Mouse (Mus musculus): ENCODE results near the gene Uvrag. TPM values are rescaled to one million over a fixed set of nuclear protein-coding genes. Genes with fewer than 3 reads are reported as not detected.
"Not testable (repeated sequence)": the region's sequence is repeated elsewhere in the genome, so short reads cannot be mapped to it uniquely, and the experiment has no call there.

Gene Uvrag
- total RNA-seq, 2 experiments from 2014 or later = 34.6 to 35.0 TPM

DNA sequence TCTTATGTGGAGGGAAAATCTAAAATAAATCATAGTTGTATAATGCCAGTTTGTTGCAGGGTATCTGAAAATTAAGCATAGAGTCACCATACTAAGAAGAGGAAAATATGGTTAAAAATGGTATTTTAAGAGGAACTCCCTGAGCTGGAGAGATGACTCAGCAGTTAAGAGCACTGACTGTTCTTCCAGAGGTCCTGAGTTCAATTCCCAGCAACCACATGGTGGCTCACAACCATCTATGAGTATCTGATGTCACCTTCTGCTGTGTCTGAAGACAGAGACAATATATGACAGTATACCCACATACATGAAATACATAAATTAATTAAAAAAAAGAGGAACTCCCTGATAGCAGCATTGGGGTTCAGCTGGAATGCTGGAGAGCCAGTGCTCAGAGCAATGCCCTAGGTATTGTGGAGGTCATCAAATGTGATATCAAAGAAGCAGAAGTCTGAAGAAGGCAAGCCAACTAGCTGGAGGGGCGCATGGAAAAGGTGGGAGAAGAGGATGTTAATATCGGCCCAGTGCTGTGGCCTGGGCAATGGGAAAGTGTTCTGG is 149.7 kb downstream of the Uvrag start:
- intact Hi-C loops (cut with DNase I) = no loop called here
- DNase-seq = no peak

DNA sequence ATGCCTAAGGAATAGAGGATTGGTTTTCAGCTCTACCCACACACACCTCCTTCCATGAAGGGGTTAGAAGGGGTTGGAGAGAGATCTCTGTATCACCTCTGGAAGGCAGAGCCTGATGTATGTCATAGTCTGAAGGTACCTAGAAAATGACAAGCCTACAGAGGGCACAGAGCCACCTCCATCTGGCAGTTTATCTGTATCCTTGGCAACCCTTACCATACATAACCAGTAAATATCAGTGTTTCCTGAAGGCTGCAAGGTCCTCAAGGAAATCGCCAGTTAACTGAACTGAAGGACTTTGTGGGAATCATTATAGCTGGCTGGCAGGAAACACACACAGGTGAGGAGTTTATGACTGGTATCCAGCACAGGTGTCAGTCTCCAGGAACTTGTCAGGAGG is 150.4 kb downstream of the Uvrag start:
- DNase-seq = no peak
- intact Hi-C loops (cut with DNase I) = no loop called here

DNA sequence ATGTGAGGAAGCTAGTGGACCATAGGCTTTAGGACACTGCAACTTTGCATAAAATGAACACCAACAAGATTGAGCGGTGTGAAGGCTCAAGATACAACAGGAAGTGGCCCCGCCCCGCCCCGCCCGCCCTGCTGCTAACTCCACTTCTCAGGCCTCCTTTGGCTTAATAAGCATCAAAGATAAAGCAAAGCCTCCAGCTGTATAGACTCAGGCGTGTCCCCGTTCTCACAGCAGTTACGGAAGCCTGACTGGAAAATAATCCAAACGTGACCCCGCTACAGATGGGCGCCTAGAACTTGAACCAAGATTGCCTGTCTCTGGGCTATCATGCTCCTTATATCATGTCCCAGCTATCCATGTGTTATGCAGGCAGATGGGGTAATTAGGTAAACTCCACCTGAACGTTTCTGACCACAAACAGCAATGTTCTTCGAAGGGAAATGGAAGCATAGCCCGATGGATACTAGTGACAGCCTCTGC is 153.9 kb downstream of the Uvrag start:
- intact Hi-C loops (cut with DNase I) = no loop called here
- DNase-seq = no peak

DNA sequence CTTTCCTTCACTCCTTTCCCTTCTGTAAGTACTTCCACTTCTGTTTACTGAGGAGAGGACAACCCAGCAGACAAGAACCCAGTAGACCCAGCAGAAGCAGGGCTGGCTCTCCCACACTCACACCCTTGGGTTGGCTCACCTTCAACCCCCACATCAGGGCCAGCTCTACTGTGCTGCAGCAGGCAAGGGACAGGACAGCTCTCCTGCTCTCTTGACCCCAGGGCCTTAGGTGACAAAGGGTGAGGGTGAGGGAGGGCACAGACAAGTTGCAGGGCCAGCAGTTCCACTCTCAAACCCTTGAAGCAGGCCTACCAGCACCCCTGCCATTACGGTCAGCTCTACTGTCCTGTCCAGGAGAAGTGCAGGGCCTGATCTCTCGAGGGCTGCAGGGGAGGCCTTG is 155.0 kb downstream of the Uvrag start:
- intact Hi-C loops (cut with DNase I) = no loop called here
- DNase-seq = no peak

DNA sequence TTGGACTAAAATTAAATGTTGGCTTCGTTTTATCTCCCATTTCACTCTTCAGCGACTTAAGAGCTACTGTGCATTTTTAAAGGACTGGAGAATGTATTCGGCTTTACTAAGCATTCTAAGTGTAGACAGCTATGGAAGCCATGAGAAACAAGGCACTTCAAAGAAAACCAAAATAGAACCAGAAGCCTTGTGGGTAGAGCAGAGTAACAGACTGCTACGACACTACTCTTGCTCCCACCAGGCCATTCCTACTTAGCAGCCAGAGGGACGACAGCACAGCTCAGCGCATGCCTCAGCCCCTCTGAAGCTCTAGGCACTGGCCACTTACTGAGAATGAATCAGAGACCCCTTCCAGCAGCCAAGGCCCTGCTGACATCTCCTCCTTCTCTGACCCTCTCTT is 155.5 kb downstream of the Uvrag start:
- DNase-seq = peak in 1 of 2 experiments; percentile 13
- intact Hi-C loops (cut with DNase I) = no loop called here

DNA sequence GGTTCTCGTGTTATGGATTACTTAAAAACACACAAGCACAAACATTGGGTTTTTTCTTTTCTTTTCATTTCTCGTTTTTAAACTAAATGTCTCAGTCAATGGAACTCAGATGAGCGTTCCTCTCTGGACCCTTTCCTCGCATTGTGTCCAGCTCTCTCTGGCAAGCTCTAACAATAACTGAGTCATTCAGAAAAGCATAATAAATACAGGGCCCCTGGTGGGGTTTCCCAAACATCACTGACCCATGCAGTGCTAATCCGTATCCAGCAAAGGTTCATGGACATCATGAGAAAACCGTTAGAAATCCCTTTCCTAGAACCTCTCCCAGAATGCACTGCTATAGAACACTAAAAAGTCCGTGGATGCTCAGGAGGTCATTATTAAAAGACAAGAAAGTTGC is 156.6 kb downstream of the Uvrag start:
- intact Hi-C loops (cut with DNase I) = no loop called here
- DNase-seq = no peak

DNA sequence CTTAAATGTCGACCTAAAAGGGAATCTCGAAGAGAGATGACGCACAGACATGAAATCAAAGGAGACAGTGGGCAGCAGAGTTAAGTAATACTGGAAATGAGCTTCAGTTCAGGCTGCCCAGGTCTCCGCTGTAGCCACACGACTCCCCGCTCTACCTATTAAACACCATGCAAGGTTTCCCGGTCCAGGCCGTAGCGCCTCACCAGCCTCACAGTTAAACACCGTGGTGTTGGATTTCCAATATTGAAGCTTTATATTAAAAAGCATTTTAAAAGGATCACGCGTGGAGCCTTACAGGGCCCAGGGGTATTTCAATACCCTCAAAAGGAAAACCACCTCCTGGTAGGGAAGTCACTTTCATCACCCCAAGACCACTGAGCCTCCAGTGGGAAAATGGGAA is 157.9 kb downstream of the Uvrag start:
- intact Hi-C loops (cut with DNase I) = no loop called here
- no peak for DNase-seq

GRCm38 (mm10) chr7:98981423-98981822 is 159.5 kb downstream of the Uvrag start:
- intact Hi-C loops (cut with DNase I) = no loop called here

GRCm38 (mm10) chr7:98976839-98977457 is 164.0 kb downstream of the Uvrag start:
- intact Hi-C loops (cut with DNase I) = no loop called here
- no peak for DNase-seq

More at GRCm38 (mm10) chr7:98981423-98981822, 159.5 kb downstream of the Uvrag start:
- no peak for DNase-seq

- intact Hi-C loops (cut with DNase I) = no loop called here
- no peak for DNase-seq
These were observed 166.4 kb downstream of the Uvrag start for GRCm38 (mm10) chr7:98974590-98974989.

DNA sequence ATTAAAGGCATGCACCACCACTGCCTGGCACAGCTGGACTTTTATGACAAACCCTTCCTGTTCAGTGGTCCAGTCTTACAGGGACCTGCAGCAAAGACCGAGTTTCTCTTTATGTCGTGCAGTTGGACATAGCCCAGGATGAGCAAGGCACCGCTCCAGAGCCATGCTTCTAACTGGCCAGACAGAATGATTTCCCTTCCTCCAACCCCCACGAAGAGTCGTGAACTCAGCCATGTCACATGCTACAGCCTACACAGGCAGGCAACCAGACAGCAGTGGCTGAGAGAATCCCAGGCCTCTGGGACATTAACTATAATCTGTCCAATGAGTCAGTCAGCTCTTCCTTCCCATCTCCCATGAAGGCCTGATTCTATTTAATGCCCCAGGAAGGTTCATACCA is 170.2 kb downstream of the Uvrag start:
- DNase-seq = peak; percentile 28 to 40
- intact Hi-C loops (cut with DNase I) = no loop called here

GRCm38 (mm10) chr7:98968741-98969395 is 172.1 kb downstream of the Uvrag start:
- no peak for DNase-seq
- intact Hi-C loops (cut with DNase I) = no loop called here

- DNase-seq = no peak
- intact Hi-C loops (cut with DNase I) = no loop called here
These were observed 172.8 kb downstream of the Uvrag start for GRCm38 (mm10) chr7:98968082-98968674.

DNA sequence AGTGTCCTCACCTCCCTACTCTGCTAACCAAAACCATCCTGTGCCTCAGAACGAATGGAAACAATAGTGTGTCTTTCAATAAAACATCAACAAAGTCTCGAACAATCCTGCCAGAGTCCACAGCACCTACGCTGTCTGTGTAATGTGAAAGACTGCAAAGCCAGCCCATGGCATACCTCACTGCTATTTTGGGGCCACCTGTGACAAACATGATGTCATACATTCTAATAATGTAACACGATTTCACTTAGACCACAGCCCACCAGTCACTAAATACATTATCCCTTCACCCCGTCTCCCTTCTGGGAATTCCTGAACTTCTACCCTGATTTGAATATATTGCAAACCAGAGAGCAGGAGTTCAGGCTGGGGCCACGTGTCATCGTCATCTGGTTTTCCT is 173.3 kb downstream of the Uvrag start:
- DNase-seq = no peak
- intact Hi-C loops (cut with DNase I) = no loop called here

GRCm38 (mm10) chr7:98963581-98963980 is 177.4 kb downstream of the Uvrag start:
- intact Hi-C loops (cut with DNase I); DNase-seq: not testable (repeated sequence)

DNA sequence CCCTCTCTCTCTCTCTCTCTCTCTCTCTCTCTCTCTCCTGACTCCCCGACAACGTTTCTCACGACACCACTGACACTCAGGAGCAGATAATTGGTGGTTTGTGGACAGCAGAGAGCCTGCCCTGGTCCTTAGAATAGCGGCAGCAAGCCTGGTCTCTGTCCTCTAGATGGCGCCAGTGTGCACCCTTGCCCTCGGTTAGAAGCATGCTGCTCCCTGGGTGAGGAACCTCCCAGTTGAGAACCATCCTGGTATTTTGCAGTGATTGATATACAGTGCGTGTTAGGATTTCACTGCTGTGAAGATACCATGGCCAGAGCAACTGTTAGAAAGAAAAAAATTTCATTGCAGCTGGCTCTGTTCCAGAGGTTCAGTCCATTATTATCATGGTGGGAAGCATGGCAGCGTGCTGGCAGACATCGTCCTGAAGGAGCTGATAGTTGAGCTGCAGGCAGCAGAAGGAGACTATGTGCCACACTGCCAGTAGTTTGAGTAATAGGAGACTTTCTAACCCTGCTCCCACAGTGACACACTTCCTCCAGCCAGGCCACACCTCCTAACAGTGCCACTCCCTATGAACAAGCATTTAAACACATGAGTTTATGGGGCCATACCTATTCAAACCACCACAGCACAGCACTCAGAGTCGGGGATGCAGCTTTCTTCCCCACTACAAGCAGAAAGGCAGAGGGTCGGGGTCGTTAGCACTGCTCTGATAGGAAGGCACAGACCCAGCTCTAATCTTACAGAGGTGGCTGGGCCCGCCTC is 178.2 kb downstream of the Uvrag start:
- intact Hi-C loops (cut with DNase I) = no loop called here
- DNase-seq = peak; percentile 73 to 88

GRCm38 (mm10) chr7:98962074-98962473 is 178.9 kb downstream of the Uvrag start:
- intact Hi-C loops (cut with DNase I) = no loop called here
- DNase-seq = no peak

DNA sequence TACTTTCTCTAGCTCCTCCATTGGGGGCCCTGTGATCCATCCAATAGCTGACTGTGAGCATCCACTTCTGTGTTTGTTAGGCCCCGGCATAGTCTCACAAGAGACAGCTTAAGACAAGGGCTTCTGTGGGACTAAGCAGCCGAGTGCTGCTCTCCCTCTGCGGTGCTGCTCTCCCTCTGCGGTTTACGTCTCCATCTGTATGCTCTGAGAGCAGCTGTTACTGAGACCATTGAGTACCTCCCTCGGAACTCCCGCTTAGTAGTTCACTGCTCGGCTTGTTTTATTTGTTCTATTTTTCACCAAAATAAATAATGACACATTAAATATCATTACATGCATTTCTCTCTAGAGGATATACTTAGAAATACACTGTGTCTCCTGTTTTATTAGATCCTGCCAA is 180.7 kb downstream of the Uvrag start:
- intact Hi-C loops (cut with DNase I) = no loop called here
- no peak for DNase-seq

DNA sequence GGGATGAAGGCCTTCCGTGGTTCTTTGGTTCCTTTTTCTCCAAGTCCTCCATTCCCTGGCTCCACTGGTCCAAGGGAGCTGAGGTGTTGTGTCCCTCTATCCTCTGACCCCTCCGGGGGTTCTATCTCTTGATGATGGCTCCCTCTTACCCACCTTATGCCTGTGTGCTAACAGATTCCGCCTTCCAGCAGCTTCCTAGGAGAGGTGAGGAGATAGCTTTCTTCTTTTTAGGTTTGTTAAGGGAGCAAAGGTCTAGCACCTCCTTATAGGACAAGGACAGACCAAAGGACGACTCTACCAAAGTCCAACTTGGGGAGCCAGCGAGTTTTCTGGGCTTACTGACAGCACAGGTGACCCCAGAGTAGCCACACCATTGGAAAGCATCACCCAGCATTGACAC is 181.7 kb downstream of the Uvrag start:
- intact Hi-C loops (cut with DNase I) = loop anchor here (5.0 kb wide), 1 partner anchor 122 kb away; the partner anchor contains the start of gene Wnt11
- no peak for DNase-seq

DNA sequence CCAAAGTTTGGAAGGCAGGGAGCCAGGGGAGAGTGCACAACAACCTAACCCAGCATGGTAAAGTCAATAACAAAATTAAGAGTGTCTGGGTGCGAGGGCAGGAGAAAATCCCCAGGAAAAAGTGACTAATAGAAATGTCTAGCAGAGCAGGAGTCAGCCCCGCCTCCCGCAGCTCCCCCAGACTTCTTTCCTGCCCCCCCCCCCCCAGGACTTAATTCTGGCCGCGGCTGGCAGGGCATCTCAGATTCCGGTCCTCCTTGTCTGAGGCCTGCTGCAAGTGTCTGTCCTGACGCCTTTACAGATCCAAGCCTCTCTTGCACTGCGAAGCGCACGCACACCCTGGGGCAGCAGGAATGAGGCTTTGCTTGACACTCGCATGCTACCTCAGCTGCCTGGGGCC is 182.8 kb downstream of the Uvrag start:
- no peak for DNase-seq
- intact Hi-C loops (cut with DNase I) = loop anchor here (5.0 kb wide), 1 partner anchor 121 kb away; the partner anchor contains the start of gene Wnt11
